Mouse (Mus musculus) T-helper 1 cell (primary cell): Measurements from ENCODE around the gene Mettl5.

Experiments
- in situ Hi-C: fragments of 300-600 bp; cut with MboI, MseI; formaldehyde crosslinking; loops from one replicate; pipeline ENCODE4 v1.15.1; 2025; ENCODE audit warnings: high pct_unique_total_duplicates

Gene Mettl5

GRCm38 (mm10) chr2:69857882-69858281, 27.5 kb downstream of the Mettl5 start:
- in situ Hi-C loops, result no loop called here

GRCm38 (mm10) chr2:69856392-69856791, 29.0 kb downstream of the Mettl5 start:
- in situ Hi-C loops, result no loop called here

- in situ Hi-C loops, result no loop called here
Observed at GRCm38 (mm10) chr2:69851427-69852058, 33.9 kb downstream of the Mettl5 start.

- in situ Hi-C loops, result no loop called here
Observed at GRCm38 (mm10) chr2:69849215-69849614, 36.2 kb downstream of the Mettl5 start.

GRCm38 (mm10) chr2:69840261-69840660, 45.2 kb downstream of the Mettl5 start:
- in situ Hi-C loops, result no loop called here

- in situ Hi-C loops, result no loop called here
Observed at GRCm38 (mm10) chr2:69838707-69839106, 46.7 kb downstream of the Mettl5 start.

GRCm38 (mm10) chr2:69837996-69838395, 47.4 kb downstream of the Mettl5 start:
- in situ Hi-C loops, result no loop called here

- in situ Hi-C loops, result no loop called here
Observed at GRCm38 (mm10) chr2:69837244-69837967, 48.0 kb downstream of the Mettl5 start.

- in situ Hi-C loops, result no loop called here
Observed at GRCm38 (mm10) chr2:69830116-69830515, 55.3 kb downstream of the Mettl5 start.

GRCm38 (mm10) chr2:69829680-69830079, 55.7 kb downstream of the Mettl5 start:
- in situ Hi-C loops, result no loop called here

- in situ Hi-C loops, result no loop called here
Observed at GRCm38 (mm10) chr2:69828031-69828430, 57.4 kb downstream of the Mettl5 start.

- in situ Hi-C loops, result no loop called here
Observed at GRCm38 (mm10) chr2:69826380-69826779, 59.0 kb downstream of the Mettl5 start.

- in situ Hi-C loops, result no loop called here
Observed at GRCm38 (mm10) chr2:69825898-69826297, 59.5 kb downstream of the Mettl5 start.

- in situ Hi-C loops, result no loop called here
Observed at GRCm38 (mm10) chr2:69823129-69823677, 62.2 kb downstream of the Mettl5 start.

GRCm38 (mm10) chr2:69822361-69823128, 62.9 kb downstream of the Mettl5 start:
- in situ Hi-C loops, result no loop called here

GRCm38 (mm10) chr2:69821711-69822110, 63.7 kb downstream of the Mettl5 start, which contains the start of gene Klhl23:
Gene Klhl23 (plus strand): TSS chr2:69821944.
- in situ Hi-C loops, result no loop called here
